Mouse (Mus musculus): ENCODE results near the gene Bmf. TPM values are rescaled to one million over a fixed set of nuclear protein-coding genes. Genes with fewer than 3 reads are reported as not detected.

Gene Bmf
- polyA plus RNA-seq, 1 experiment: 3.4 TPM

DNA sequence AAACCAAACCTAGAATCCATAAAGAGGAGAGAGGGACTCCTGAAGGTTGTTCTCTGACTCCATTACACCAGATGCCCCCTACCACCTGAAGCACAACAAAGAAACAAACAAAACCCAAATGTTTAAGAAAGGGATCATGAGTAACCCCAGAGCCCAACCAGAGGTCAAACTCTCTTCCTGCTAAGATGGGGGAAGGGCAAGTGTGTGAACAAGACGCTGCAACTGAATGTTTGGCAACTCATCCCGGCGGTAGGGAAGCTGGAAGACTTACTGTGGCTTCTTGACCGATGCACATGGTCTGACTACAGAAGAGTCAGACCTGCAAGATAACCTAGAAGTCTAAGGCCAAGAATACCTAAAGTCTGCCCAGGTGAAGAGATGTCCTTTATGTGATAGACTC, 12.3 kb downstream of the Bmf start:
- H3K4me1 ChIP-seq (ENCODE audit: control insufficient read depth, insufficient read depth, low read length): peaks cover 3% of the 10 kb centered on the region
- no peak overlapping the region for H3K27ac ChIP-seq (ENCODE audit: insufficient read depth, low read length)

GRCm38 (mm10) chr2:118536553-118536952, 12.9 kb downstream of the Bmf start:
- no peak for TF ChIP-seq CTCF (IDR thresholded peaks at IDR 0.05; ENCODE audit: extremely low read depth, insufficient read depth, low read length)
- TF ChIP-seq POLR2A (IDR thresholded peaks at IDR 0.05; ENCODE audit: extremely low read depth, insufficient read depth, low read length): no peak
- H3K27ac ChIP-seq (ENCODE audit: insufficient read depth, low read length): no peak overlapping the region
- H3K4me3 ChIP-seq (ENCODE audit: insufficient read depth, low read length): no peak overlapping the region
- H3K4me1 ChIP-seq (ENCODE audit: control insufficient read depth, insufficient read depth, low read length): peaks cover 3% of the 10 kb centered on the region

More for the DNA sequence above, 12.3 kb downstream of the Bmf start:
- TF ChIP-seq CTCF (IDR thresholded peaks at IDR 0.05; ENCODE audit: extremely low read depth, insufficient read depth, low read length) (no peak), POLR2A (IDR thresholded peaks at IDR 0.05; ENCODE audit: extremely low read depth, insufficient read depth, low read length) (no peak)
- H3K4me3 ChIP-seq (ENCODE audit: insufficient read depth, low read length): no peak overlapping the region

DNA sequence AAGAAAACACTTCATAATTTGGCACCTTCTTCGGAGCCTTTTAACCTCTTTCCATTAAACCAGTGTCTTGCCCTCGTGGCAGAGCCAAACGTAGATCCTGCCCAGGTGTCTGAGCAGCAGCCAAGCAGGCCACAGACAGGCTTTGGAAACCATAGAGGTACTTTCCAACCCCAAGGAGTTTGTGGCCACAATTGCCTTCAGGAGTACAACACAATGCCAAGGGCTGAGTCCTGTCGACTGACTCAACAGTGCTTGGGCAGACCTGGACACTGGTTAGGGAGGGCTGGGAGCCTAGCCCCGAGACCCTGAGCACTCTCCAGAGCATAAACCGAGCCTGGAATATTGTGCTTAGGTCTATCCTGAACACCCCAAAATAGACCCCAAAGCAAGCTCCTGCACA, 13.4 kb downstream of the Bmf start:
- H3K4me3 ChIP-seq (ENCODE audit: insufficient read depth, low read length): no peak overlapping the region
- H3K27ac ChIP-seq (ENCODE audit: insufficient read depth, low read length): no peak overlapping the region
- TF ChIP-seq CTCF (IDR thresholded peaks at IDR 0.05; ENCODE audit: extremely low read depth, insufficient read depth, low read length) (no peak), POLR2A (IDR thresholded peaks at IDR 0.05; ENCODE audit: extremely low read depth, insufficient read depth, low read length) (no peak)
- H3K4me1 ChIP-seq (ENCODE audit: control insufficient read depth, insufficient read depth, low read length): peaks cover 3% of the 10 kb centered on the region

- Histone ChIP-seq H3K4me1 (ENCODE audit: control insufficient read depth, insufficient read depth, low read length) (no peaks in the 10 kb centered on the region; the same call in 1 of the 2 replicates), H3K4me3 (ENCODE audit: insufficient read depth, low read length) (no peak overlapping the region), H3K27ac (ENCODE audit: insufficient read depth, low read length) (no peak overlapping the region)
- TF ChIP-seq CTCF (IDR thresholded peaks at IDR 0.05; ENCODE audit: extremely low read depth, insufficient read depth, low read length): no peak
- no peak for TF ChIP-seq POLR2A (IDR thresholded peaks at IDR 0.05; ENCODE audit: extremely low read depth, insufficient read depth, low read length)
Measured at GRCm38 (mm10) chr2:118533969-118534368, 15.5 kb downstream of the Bmf start.

DNA sequence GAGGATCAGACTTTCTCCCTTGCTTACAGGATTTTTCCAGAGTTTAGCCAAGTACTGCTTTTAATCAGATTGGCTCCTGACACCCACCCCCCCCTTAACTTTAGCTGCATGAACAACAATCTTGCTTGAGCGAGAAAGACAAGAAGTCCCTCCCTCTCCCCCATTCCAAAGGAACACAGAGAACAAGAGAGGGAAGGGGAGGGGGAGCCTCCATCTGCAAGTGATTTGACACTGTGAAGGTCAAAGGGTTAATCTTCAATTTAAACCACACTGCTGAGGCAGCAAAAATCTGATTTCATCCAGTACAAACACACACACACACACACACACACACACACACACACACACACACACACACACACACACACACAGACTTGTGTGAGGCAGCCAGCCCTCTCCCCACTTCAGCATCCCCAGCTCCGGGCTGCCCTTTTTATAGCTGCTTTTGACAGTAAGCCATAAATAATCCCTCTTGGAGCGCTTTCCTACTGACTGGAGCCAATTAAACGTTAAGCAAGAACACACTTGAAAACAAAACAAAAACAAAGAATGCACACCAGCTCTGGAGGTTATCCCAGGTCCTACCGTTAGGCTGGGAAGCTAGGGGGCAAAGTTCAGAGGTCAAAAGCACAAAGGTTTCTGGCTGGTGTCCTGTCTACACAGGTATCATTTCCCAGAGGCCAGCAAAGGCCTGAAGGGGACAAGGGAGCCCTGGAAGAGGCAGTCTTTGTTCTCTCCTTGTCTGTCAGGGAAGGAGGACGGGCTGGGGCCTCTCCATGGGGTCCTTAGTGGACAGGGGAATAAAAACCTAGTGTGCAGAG, 16.4 kb downstream of the Bmf start:
- no peaks in the 10 kb centered on the region; the same call in 1 of the 2 replicates for H3K4me1 ChIP-seq (ENCODE audit: control insufficient read depth, insufficient read depth, low read length)
- H3K27ac ChIP-seq (ENCODE audit: insufficient read depth, low read length): no peak overlapping the region
- H3K4me3 ChIP-seq (ENCODE audit: insufficient read depth, low read length): no peak overlapping the region
- no peak for TF ChIP-seq CTCF (IDR thresholded peaks at IDR 0.05; ENCODE audit: extremely low read depth, insufficient read depth, low read length)
- TF ChIP-seq POLR2A (IDR thresholded peaks at IDR 0.05; ENCODE audit: extremely low read depth, insufficient read depth, low read length): no peak

GRCm38 (mm10) chr2:118532401-118532800, 17.1 kb downstream of the Bmf start:
- H3K4me1 ChIP-seq (ENCODE audit: control insufficient read depth, insufficient read depth, low read length): no peaks in the 10 kb centered on the region; the same call in 1 of the 2 replicates
- no peak overlapping the region for H3K4me3 ChIP-seq (ENCODE audit: insufficient read depth, low read length)
- TF ChIP-seq POLR2A (IDR thresholded peaks at IDR 0.05; ENCODE audit: extremely low read depth, insufficient read depth, low read length) (no peak), CTCF (IDR thresholded peaks at IDR 0.05; ENCODE audit: extremely low read depth, insufficient read depth, low read length) (no peak)
- H3K27ac ChIP-seq (ENCODE audit: insufficient read depth, low read length): no peak overlapping the region

DNA sequence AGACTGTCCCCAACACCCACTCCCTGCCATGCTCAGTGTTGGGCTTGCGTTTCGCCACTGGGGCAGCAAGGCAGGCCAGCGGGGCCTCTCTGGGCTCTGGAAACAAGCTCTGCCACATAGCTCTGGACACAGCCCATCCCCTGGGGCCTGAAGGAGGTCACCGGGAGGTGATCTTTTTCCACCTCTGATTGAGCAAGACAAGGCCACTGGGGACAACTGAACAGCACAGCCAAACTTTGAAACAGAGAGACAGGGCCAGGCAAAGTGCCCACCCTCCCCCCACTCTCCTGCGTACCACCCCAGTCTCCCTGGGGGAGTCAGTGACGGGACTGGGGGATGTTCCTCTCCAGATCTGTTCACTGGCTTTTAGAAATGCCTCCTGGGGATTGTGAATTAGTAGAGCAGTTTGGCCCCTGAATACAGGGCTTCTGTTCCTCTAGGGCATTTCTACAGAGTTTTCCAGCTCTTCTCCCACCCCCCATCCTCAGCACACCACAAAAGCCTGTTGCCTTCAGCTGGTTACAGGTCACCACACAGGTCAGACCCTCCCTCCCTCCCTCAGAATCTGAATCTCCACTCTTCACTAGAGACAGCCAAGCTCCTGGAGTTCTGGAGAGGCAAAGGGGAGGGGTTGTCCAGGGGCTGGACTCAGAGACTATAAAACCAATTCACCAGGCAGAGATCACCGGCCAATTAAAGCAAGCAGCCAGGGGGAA, 19.9 kb downstream of the Bmf start:
- TF ChIP-seq POLR2A (IDR thresholded peaks at IDR 0.05; ENCODE audit: extremely low read depth, insufficient read depth, low read length): no peak
- no peak for TF ChIP-seq CTCF (IDR thresholded peaks at IDR 0.05; ENCODE audit: extremely low read depth, insufficient read depth, low read length)
- H3K4me3 ChIP-seq (ENCODE audit: insufficient read depth, low read length): no peak overlapping the region
- H3K27ac ChIP-seq (ENCODE audit: insufficient read depth, low read length): no peak overlapping the region
- no peaks in the 10 kb centered on the region; the same call in 1 of the 2 replicates for H3K4me1 ChIP-seq (ENCODE audit: control insufficient read depth, insufficient read depth, low read length)

GRCm38 (mm10) chr2:118526545-118526944, 22.9 kb downstream of the Bmf start:
- TF ChIP-seq CTCF (IDR thresholded peaks at IDR 0.05; ENCODE audit: extremely low read depth, insufficient read depth, low read length): no peak
- no peak for TF ChIP-seq POLR2A (IDR thresholded peaks at IDR 0.05; ENCODE audit: extremely low read depth, insufficient read depth, low read length)
- Histone ChIP-seq H3K27ac (ENCODE audit: insufficient read depth, low read length) (no peak overlapping the region), H3K4me3 (ENCODE audit: insufficient read depth, low read length) (no peak overlapping the region), H3K4me1 (ENCODE audit: control insufficient read depth, insufficient read depth, low read length) (no peaks in the 10 kb centered on the region)

DNA sequence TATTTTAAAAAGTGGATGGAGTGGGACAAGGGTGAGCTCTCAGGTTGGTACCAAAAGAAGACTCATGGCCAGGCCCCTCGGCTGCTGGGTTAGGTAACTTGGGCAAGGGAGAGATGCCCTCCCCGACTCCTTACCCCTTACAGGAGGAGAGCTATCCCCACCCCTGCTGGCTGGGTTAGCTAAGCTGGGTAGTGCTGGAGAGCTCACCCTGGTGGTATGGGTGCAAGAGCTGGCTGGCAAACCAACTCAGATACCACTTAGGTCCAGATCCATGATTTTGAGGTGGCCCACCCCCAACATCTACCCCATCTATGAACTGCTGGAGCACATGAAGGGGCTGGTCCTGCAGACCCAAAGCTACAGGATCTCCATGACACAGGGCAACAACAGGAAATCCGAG, 24.7 kb downstream of the Bmf start:
- Histone ChIP-seq H3K27ac (ENCODE audit: insufficient read depth, low read length) (no peak overlapping the region), H3K4me1 (ENCODE audit: control insufficient read depth, insufficient read depth, low read length) (peaks cover 2% of the 10 kb centered on the region; the same call in 1 of the 2 replicates), H3K4me3 (ENCODE audit: insufficient read depth, low read length) (no peak overlapping the region)
- TF ChIP-seq CTCF (IDR thresholded peaks at IDR 0.05; ENCODE audit: extremely low read depth, insufficient read depth, low read length) (no peak), POLR2A (IDR thresholded peaks at IDR 0.05; ENCODE audit: extremely low read depth, insufficient read depth, low read length) (no peak)
